ENCODE assay signal across 16 mouse cellular contexts in the genomic region with DNA sequence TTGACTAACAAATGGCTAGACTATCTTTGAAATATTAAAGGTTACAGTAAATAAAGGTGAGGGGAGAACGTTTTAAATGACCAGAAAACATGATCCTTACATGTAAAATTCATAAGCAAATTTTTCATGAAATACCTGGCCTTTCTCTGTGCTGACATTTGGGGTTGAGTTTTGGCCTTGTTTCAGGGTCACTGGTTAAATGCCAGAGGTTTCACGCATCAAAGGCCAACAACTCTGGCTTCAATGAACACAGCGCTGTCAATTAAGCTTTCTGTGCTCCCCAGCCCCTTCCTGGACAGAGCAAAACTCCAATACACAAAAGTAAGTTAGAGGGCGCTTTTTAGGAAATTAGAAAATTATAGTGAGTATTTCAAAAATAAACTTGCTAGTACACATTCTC.
"Had no signal": no experiment of that assay in that cellular context is flagged by ENCODE, and none has a peak within 500 bp of the region (broad histone marks: within the 10 kb centered on the region; RNA-seq: fewer than 3 reads in every experiment).

No protein-coding gene starts in this region.

- H3K27me3 ChIP-seq: limb, embryonic 12.5 days; limb, embryonic 15.5 days; liver, embryonic 13.5 days; midbrain, embryonic 15.5 days; neural tube, embryonic 12.5 days; neural tube, embryonic 15.5 days had no signal

- H3K4me1 ChIP-seq: limb, embryonic 12.5 days; limb, embryonic 15.5 days; liver, embryonic 13.5 days; midbrain, embryonic 15.5 days; neural tube, embryonic 12.5 days; neural tube, embryonic 15.5 days had no signal

- H3K36me3 ChIP-seq: limb, embryonic 12.5 days; limb, embryonic 15.5 days; liver, embryonic 13.5 days; midbrain, embryonic 15.5 days; neural tube, embryonic 12.5 days; neural tube, embryonic 15.5 days had no signal

- H3K27ac ChIP-seq: limb, embryonic 12.5 days; limb, embryonic 15.5 days; liver, embryonic 13.5 days; midbrain, embryonic 15.5 days; neural tube, embryonic 12.5 days; neural tube, embryonic 15.5 days had no signal

- H3K9me3 ChIP-seq: limb, embryonic 12.5 days; limb, embryonic 15.5 days; liver, embryonic 13.5 days; midbrain, embryonic 15.5 days; neural tube, embryonic 12.5 days; neural tube, embryonic 15.5 days had no signal

- H3K4me3 ChIP-seq: limb, embryonic 12.5 days; limb, embryonic 15.5 days; liver, embryonic 13.5 days; midbrain, embryonic 15.5 days; neural tube, embryonic 12.5 days; neural tube, embryonic 15.5 days had no signal

- DNase-seq: kidney, adult 9 months; kidney, postnatal 14 days; kidney, postnatal 4 days; left cerebral cortex, postnatal 4 days; liver, embryonic 13.5 days; lung, adult 2 months; lung, postnatal 14 days; lung, postnatal 4 days; thymus, adult 18-20 months; thymus, postnatal 36 days had no signal

- H3K9ac ChIP-seq: limb, embryonic 12.5 days; limb, embryonic 15.5 days; liver, embryonic 13.5 days; midbrain, embryonic 15.5 days; neural tube, embryonic 12.5 days; neural tube, embryonic 15.5 days had no signal

- H3K4me2 ChIP-seq: limb, embryonic 12.5 days; limb, embryonic 15.5 days; liver, embryonic 13.5 days; midbrain, embryonic 11.5 days; midbrain, embryonic 15.5 days; neural tube, embryonic 12.5 days; neural tube, embryonic 15.5 days had no signal
